Mouse (Mus musculus) erythroid progenitor cell, adult 5-6 weeks (primary cell): ENCODE data around the gene Ddx1. TPM values are rescaled to one million over a fixed set of nuclear protein-coding genes. Genes with fewer than 3 reads are reported as not detected.

Source experiments
- ATAC-seq: replicated peaks from 2 replicates; pipeline ENCODE4 v1.8.0; 2016; ENCODE audit warnings: moderate number of reproducible peaks, mild to moderate bottlenecking, moderate TSS enrichment, inconsistent platforms; ENCODE audit not compliant: poor library complexity, low FRiP score, severe bottlenecking
- total RNA-seq, 2 experiments: library from RNA; stranded (forward) in 1 of 2; stranded (reverse) in 1 of 2; fragments of 150-400 nt in 1 of 2; fragments of 186-747, 209-891 nt in 1 of 2; gene quantifications; 2 replicates each; pipeline versions ENCODE4 v1.2.3 to v1.2.4; 2015 to 2017; ENCODE audit warnings: low replicate concordance in 2 of 2

Ddx1 gene
- total RNA-seq (2015; ENCODE audit: low replicate concordance) (22.6 and 28.5 TPM in 2 replicates), total RNA-seq (2017; ENCODE audit: low replicate concordance) (44.0 and 51.0 TPM in 2 replicates)

DNA sequence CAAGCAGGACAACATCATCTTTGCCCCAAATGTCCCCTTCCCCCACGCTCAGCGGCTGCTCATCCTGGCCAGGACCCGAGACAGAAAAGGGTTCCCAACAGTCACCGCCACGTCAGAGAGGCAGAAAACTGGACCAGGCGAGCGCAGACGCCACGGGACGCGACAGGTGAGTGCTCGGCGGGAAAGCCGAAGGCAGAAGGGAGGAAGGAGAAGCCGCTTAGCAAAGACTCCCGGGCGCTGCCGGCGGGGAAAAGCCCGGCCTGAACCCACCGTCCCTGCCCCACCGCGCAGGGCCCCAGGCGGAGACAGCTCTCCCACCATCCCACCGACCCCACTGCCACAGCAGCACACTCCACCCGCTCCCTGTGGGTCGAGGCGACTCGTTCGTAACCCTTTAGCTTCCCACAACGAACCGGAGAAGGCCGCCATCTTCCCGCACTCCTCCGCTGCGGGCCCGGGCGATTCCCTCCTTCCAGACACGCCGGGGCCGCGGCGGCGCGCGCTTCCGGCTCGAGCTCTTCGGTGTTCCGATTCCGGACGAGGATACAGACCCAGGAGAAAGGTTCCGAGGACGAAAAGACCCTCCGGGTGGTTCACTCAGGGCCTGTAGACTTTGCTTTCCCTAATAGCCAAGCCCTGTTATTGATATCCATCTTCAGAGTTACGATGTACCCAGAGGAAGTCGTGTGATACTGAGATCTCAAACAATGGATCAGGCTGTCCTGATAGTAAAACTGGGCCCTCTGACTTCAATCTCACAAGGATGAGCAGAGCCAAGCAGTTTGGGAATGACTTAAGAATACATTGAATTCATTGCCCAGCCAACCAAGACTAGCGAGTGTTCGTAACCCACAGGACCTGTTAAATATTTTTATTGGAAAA, at the start of gene Ddx1:
Gene Ddx1 (minus strand): TSS at position 523 of the 882 bp plus-strand sequence.
- ATAC-seq, result peak; percentile 94

DNA sequence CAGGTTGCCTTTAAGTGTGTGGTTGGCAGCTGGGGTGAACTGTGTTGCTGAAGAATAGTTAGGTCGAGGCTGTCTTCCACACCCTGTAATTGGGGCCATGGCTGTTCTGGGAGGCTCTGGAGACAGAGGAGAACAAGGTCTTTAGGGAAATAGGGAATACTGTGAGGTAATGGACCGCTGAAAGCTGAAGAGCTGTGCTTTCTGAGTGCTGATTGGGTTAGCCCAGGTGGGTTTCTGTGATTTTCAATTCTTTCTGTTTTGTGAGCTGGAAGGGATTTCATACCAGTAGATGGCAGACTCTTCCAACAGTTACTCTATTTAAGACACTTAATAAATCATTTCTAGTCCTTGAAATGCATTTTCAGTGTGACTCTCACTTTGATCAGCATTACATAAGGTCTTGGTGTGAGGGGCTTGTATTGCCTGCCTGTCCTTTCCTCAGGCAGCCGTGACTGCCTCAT, 44.4 kb upstream of the Ddx1 start:
- no peak for ATAC-seq

DNA sequence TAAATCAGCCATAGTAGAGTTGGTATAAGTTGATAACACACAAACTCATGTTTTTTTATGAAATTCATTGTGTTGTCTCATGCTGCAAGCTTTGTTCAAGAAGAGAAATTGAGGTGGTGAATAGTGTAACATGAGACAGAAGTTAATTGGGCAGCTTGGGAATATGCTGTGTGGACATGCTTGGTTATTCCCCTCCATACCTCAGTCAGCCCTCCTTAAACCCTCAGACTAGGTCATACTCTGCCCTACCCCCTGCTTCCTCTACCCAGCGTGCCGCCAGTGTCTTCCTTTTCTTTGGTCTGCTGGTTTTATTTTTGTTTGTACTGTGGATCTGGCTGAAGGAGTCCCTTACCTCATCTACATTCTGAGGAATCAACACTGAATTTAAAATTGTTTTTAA, 42.4 kb upstream of the Ddx1 start:
- no peak for ATAC-seq

DNA sequence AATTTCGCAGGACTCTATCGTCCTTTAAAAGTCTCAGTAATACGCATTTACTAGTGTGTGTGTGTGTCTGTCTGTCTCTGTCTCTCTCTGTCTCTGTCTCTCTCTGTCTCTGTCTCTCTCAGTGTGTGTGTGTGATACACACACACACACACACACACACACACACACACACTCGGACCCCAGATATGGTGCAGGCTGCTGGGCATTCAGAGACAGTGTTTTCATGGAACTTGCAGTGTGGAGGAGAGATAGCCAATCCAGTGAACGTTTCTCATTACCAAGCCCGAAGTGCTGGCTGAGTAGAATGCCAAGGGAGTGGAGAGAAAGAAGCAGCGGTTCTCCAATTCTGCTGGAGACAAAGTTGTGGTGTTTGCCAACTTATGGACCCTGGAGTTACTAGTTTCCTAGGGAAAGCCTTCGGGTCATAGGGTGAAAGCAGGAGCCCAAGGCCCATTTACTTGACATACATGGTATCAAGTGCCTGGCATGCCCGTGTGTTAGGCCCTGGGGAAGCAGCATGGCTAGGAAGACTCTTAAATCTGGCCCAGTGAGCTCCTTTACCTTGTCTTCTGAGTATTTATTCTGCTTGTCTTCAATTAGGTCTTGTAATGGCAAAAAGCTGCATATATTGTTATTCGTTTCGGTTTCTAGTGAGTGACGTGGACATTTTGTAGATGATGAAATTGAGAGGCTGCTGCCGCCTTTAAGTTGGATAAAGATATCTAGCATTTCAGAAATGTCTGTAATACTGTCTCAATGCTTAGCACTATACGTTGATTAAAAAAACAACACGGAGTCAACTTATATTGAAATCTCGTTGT, 20.8 kb upstream of the Ddx1 start:
- ATAC-seq, result 0 out of 2 replicates have a peak, but pooled peaks have one; percentile 13

DNA sequence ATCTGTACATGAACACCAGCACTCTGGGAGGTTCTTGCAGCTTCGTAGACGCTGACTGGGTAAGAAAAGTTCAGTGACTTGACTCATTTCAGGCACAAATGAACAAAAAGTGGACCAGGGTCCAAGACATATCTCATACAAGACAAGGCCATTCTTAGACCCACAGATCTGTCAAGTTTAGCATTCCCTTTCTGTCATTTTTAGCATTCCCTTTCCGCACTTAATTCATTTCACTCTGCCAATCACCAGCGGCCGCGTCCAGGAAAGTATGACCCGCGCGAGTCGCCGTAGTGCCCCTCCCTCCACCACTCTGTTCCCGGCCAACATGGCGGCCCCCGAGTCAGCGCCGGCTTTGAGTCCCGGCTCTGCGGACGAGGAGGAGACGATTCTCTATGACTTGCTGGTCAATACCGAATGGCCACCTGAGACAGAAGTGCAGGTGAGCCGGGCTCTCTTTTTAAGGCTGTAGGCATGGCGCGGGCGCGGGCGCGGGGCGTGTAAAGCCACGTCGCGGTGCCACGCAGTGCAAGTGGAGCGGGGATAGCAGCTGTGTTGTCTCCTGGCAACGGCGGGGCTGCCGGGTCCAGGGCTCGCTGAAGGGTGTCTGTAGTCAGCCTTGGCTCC, 19.9 kb upstream of the Ddx1 start, which contains the start of gene Nbas:
Gene Nbas (plus strand): TSS at position 308 of the 624 bp plus-strand sequence.
- ATAC-seq, result peak; percentile 87

DNA sequence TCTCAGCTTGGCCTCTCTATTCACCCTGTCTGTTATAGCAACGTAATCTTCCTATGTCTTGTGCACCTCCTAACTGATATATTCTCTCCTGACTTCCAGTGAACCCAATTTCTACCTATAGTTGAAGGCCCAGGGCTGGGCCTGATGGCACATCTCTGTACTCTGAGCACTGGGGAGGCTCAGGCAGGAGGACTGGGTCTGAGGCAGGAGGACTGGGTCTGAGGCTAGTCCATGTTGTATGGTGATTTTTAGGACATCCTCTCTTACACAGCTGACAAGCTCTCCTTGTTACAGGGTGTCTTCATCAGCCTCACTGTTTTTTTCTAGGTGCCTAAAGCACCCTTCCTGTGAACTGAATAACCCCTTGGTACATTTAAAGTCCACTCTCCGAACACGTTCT, 19.4 kb upstream of the Ddx1 start:
- 0 out of 2 replicates have a peak, but pooled peaks have one; percentile 31 for ATAC-seq

DNA sequence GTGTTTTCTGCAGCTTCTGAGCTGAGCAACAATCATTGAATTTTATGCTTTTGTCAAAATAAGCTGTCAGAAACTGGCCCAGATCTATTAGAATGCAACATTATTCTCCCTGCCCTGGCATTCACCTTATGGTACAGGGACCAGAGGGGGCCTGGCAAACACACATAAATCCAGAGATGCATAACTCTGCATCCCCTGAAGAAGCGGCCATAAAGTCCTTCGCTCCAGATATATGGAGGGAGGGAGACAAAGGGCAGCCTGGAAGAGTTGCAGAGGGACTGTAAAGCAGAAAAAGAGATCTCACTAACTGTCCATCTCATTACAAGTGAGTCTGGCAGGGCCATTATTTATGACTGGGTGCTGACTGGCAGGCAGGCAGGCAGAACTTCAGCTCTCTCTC, 6.7 kb upstream of the Ddx1 start:
- no peak for ATAC-seq

DNA sequence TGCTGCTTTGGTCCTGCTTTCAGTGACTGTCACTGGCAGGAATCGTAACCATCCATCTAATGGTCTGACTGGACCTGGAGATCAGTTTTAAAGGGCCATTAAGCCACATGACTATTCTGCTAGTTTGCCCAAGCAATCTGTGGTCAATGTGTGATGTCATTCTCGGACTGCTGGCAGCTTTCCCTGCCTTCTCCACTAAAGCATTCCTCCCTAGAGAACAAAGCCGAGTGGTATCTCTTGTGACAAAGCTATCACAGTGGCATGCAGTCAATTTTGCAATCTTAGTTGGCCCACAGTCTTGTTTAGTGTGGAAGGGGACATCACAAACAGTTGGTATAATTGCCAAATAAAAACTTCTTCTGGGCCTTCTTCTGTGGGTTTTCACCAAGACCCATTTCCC, 6.1 kb upstream of the Ddx1 start:
- ATAC-seq, result no peak

DNA sequence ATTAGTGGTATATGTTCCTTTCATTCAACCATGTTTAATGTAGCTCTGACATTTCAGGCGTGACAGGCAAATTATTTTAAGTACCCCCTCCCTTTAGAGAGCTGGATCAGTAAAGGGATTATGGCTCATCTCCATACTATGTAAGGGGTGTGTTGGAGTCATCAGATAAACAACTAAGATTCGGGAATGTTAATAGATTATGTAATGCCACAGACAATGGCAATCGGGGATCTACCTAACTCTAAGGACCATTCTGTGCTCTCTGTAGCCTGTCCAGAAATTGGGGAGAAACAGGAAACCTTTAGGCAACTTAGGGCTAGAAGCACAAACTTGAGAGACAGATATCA, 533 bp upstream of the Ddx1 start:
- no peak for ATAC-seq

DNA sequence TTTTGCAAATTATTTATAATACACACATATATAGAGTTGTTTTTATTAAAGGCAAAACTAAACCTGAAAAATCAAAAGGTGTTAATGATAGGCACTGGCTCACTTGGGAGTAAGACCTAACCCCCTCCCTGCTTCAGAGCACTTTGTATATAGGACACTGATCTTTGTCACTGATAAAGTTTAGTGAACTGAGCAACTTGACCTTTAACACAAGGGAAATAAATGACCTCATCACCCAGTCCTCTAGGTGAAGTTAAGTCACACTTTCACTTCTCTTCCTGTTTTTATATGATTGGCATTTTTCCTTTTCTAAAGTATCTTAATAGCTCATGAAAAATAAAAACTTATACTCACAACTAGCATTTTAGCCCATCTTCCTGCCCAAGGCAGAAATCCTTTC, 6.6 kb downstream of the Ddx1 start:
- ATAC-seq, result no peak

DNA sequence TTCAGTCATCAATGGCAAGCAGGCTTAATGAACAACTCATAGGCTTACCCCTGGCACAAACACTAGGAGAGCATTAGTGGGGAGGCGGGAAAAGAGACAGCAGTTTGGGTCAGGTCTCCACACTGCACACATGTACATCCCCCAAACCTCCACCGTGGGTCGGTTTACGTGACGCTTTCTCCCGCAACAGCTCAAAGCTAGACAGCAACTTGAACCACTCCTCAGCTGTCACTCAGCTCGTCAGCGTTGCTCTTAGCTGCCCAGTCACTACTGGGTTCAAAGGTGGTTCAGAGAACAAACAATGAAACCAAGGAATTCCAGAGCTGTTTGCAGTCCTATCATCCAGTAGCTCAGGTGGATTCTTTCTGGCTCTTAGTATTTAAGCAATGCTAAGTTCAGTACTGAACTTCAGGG, 30.9 kb downstream of the Ddx1 start:
- no peak for ATAC-seq

DNA sequence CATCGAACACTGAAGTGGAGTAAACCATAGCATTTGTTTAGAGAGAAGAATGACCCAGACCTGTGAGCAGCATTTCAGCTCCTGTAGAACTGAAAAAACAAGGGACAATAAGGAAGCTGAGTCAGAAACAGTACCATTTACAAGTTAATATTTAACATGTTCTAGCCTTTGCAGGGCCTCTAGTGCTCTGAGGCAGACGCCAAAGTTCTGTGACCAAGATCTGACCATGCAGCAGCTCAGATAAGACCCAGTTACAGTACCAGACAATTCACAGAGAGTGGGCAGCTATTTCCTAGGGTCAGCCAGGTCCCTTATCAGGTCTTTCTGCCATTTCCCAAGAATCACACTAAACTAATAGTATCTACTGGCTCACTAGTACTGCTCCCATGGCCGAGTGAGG, 31.4 kb downstream of the Ddx1 start:
- ATAC-seq, result no peak

DNA sequence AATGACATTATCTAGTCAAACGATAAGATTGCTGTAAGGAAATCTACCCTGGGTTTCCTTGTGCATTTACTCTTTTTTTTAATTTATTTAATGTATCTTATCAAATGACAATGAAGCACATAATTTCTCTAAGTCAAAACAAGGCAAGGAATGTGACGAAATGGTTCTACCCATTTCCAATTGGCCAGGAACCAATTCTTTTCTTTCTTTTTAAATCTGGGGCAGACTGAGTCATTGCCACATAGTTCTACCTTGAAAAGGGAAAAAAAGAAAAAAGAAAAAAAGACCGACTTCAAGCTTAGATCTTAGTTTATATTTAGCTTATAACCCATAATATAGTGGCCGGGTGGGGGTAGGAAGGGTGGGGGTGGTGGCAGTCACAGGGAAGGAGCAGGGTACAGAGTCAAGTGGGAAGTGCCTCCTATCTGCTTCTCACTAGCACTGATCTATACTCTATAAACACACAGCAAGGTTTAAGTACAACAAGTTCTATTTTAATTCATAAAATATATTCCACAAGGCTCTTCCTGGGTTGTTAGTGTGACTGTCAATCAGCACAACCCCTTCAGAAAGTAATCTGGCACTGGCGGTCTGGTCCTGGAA, 32.4 kb downstream of the Ddx1 start:
- ATAC-seq, result no peak

DNA sequence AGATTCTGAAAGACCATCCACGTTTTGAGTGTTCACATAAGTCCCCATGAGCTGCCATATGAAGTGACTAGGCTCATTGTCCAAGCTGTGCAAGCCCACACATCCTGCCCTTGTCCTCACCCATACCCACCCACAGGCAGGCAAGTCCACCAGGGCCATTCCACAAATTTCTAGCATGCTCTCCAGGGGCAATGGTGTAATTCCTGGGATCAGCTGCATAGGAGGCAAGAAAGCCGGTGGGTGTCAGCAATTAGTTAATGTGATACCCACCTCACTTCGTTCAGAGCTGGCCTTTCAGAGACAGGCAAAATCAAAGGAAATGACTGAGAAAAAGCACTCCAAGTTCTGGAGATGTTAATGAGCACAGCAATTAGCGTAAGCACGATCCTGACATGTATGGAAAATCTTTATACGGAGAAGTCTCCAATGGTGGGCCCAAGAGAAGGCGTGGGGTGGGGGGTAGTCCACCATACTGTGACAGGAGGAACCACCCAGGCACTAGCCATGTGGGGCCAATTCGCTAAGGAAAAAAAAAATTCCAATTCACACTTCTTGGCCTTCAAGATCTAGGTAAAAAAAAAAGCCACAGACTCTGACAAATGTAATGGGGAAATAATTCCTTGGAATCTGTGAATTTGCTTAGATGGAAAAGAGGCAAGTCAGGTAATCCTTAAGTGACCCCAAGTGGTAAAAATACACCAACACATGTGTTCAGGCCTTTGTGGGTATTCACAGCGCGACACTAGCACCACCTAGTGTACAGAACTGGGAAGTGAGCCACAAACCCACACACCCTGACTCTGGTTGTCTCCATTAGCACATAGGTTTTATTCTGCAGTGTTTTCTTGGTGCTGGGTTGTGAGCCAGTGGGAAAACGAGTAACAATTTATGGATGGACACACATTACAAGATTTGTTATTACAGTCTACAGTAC, 34.4 kb downstream of the Ddx1 start:
- ATAC-seq, result peak; percentile 73

DNA sequence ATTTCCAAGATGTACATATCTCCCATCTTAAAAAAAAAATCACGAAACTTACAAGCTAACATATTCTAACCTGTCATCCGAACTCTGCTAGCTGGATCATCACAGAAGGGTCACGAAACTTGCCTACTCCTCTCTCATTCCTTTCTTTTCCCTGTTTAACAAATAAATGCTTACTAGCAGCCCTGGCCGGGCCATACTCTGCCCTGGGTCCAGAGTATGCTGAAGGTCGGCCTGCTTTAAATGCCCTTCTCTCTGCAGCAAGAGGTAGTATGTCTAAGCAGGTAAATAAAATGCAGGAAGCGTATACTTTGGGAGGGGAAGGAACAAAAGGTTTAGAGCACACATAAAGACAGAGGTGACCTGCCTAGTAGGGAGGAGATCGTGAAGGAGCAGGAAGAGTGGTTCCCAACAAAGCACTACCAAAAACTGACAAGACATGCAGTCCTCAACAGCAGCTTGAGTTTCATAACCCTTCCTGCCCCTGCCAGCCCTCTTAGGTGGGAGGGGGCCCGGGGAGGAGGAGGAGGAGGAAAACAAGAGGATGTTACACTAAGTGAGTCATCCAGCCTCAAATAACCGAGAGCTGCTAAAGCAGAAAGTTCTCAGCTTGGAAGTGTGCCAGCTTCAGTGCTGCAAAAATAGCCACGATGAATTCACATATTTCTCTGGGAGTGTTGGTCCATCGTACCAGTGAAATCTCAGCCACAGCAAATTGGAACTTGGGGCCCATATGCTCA, 37.1 kb downstream of the Ddx1 start:
- ATAC-seq, result no peak

DNA sequence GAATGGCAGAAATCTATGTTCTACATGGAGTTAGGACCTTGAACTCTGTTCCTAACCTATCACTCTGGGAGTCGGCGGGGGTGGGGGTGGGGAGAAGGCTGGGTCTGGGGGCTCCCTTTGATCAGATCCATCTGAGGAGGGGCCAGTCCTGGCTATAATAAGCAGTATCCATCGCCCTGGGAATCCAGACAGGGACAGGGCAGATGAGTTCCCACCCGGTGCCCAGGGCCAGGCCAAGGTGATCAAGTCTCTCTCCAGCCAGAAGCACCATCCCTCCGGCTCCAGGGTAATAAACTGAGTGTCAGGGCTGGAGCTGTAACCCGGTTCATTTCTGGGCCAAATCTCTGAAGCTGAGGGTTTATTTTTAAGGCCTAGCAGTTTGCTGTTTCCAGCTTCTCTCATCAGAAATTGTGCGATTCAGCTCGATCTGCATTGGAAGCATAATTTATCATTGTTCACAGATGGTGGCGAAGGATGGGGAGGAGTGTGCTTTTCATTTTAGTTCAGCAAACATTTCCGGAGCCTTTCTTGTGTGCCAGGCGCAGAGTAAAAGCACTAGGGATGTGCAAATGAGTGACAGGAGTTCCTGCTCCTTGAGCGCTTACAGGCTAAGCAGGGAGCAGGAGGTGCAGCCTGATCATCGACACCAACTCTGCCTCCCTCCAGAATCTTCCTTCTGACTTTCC, 39.2 kb downstream of the Ddx1 start:
- ATAC-seq, result no peak

DNA sequence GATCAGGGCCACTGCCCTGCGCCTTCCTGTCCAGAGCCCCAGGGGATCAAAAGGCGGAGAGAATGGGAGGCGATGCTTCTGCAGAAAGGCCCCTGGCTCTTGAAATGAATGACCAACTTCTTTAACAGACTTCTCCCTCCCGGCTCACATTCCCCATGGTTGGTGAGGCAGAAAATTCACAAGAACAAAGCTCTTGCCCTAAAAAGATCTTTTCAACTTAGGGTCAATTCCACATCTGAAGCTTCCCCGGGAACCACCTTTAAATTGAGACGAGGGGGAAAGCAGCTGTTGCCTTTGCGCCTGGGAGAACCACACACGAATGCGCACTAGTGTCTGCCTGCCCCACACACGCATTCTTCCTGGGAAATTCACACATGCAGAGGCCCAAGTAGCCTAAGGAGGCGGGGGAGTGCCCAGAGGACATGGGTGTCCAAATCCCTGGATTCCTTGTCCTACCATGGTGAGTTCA, 40.0 kb downstream of the Ddx1 start:
- no peak for ATAC-seq
